Mouse (Mus musculus) brain, embryonic 14.5 days (tissue): ENCODE measurements at regions not wholly inside any gene's neighbourhood (a gene's known extent, or its start where the extent isn't known, plus 50 kb on each side); places are given as distances from the start of the nearest gene placed in this dataset.

Experiments
- CTCF ChIP-seq: fragments of 200-500 bp; IDR thresholded peaks from 2 replicates; pipeline ENCODE4 v1.5.1; 2012; ENCODE audit warnings: inconsistent platforms, mild to moderate bottlenecking, moderate library complexity, borderline replicate concordance; ENCODE audit not compliant: insufficient read depth, insufficient read length; ENCODE audit errors: extremely low read depth
- POLR2A ChIP-seq: fragments of 200-500 bp; IDR thresholded peaks from 2 replicates; pipeline ENCODE4 v1.6.1; 2012; ENCODE audit warnings: mild to moderate bottlenecking, inconsistent platforms, borderline replicate concordance; ENCODE audit not compliant: poor library complexity, insufficient read depth, insufficient read length, severe bottlenecking; ENCODE audit errors: extremely low read depth

GRCm38 (mm10) chr2:169383701-169384100 is 203.8 kb downstream of the Gm11011 start:
- TF ChIP-seq CTCF, result 0 out of 2 replicates have a peak, but pooled peaks have one; percentile 4
- TF ChIP-seq POLR2A, result no peak
